Mouse (Mus musculus): ENCODE data around the gene Mcoln2. TPM values are rescaled to one million over a fixed set of nuclear protein-coding genes. Genes with fewer than 3 reads are reported as not detected.

Gene Mcoln2
- polyA plus RNA-seq, 1 experiment from 2014 or later: 0.18 TPM

DNA sequence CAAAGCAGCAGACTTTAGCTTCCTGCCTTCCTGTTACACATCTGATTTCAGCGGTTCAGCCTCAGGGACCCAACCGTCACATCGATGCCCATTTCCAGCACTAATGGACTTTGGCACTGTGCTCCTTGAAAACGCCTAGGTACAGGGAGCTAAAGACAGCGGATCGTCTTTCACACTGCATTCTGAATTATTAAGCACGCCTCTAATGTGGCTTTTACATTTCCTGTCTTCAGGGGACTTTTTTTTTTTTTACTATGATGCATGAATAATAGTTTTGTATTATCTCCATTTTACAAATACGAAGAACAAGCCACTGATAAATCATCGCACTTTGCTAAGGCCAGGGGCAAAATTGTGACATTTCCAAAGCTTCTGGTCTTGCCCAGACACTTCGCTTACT lies 36.4 kb downstream of the Mcoln2 start:
- no peak overlapping the region for H3K4me2 ChIP-seq (ENCODE audit: low read length)
- H3K27ac ChIP-seq (ENCODE audit: low read length): no peak overlapping the region
- H3K9ac ChIP-seq (ENCODE audit: low read depth, low read length): no peak overlapping the region
- no peak overlapping the region for H3K4me3 ChIP-seq (ENCODE audit: low read depth, low read length)
- H3K9me3 ChIP-seq (replicated peaks; ENCODE audit: control insufficient read depth, low read length, poor library complexity, severe bottlenecking): no peaks in the 10 kb centered on the region
- no peaks in the 10 kb centered on the region; the same call in 1 of the 2 replicates for H3K27me3 ChIP-seq (ENCODE audit: control insufficient read depth, insufficient read depth, low read depth, low read length)
- no peaks in the 10 kb centered on the region for H3K36me3 ChIP-seq (ENCODE audit: control insufficient read depth, insufficient read depth, low read length)
- H3K4me1 ChIP-seq (ENCODE audit: control insufficient read depth, insufficient read depth, low read length): peaks cover 3% of the 10 kb centered on the region; the same call in 1 of the 2 replicates
- no peak for ATAC-seq
- 63% methylated on average over 10 of the region's 10 CpGs for WGBS

DNA sequence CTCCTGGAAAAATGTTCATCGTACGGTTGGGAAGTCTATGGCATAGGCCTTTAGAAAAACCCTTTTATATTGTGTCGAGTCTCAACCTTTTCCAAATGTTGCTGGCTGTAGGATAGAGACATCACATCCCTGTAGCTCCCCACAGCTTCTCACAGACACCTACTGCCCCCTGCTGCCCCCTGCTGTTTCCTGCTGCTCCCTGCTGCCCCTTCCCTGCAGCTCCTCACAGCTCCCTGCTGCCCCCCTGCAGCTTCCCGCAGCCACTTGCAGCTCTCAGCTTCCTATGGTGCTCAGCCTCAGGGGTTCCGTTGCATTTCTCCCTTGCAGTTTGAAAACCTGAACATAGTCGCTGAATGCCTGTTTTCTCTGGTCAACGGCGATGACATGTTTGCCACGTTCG lies 40.3 kb downstream of the Mcoln2 start:
- Histone ChIP-seq H3K4me3 (ENCODE audit: low read depth, low read length) (no peak overlapping the region), H3K27ac (ENCODE audit: low read length) (no peak overlapping the region), H3K36me3 (ENCODE audit: control insufficient read depth, insufficient read depth, low read length) (no peaks in the 10 kb centered on the region), H3K9ac (ENCODE audit: low read depth, low read length) (no peak overlapping the region), H3K4me2 (ENCODE audit: low read length) (no peak overlapping the region), H3K9me3 (replicated peaks; ENCODE audit: control insufficient read depth, low read length, poor library complexity, severe bottlenecking) (no peaks in the 10 kb centered on the region), H3K4me1 (ENCODE audit: control insufficient read depth, insufficient read depth, low read length) (peaks cover 3% of the 10 kb centered on the region; the same call in 1 of the 2 replicates), H3K27me3 (ENCODE audit: control insufficient read depth, insufficient read depth, low read depth, low read length) (no peaks in the 10 kb centered on the region)
- ATAC-seq: no peak
- WGBS: 58% methylated on average over 10 of the region's 10 CpGs

DNA sequence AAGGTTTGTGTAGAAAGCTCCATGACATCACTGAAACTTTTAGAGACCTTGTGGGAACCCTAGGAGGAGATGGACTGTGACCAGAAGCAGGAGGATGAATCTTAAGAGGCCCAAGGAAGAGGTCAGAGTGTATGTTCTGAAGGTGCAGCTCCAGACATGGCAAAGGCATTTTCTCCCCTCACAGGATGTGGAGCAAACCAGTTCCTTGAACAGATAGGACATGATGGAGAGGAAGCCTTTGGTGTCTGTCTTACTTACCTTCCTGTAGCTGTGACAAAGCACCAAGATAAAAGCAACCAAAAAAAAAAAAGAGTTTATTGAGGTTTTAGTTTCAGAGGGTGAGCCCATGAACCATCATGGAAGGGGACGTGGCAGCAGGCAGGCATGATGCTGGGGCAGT lies 42.9 kb downstream of the Mcoln2 start:
- Histone ChIP-seq H3K9me3 (replicated peaks; ENCODE audit: control insufficient read depth, low read length, poor library complexity, severe bottlenecking) (no peaks in the 10 kb centered on the region), H3K27me3 (ENCODE audit: control insufficient read depth, insufficient read depth, low read depth, low read length) (no peaks in the 10 kb centered on the region), H3K4me2 (ENCODE audit: low read length) (no peak overlapping the region), H3K4me1 (ENCODE audit: control insufficient read depth, insufficient read depth, low read length) (no peaks in the 10 kb centered on the region), H3K4me3 (ENCODE audit: low read depth, low read length) (no peak overlapping the region), H3K27ac (ENCODE audit: low read length) (no peak overlapping the region), H3K36me3 (ENCODE audit: control insufficient read depth, insufficient read depth, low read length) (no peaks in the 10 kb centered on the region), H3K9ac (ENCODE audit: low read depth, low read length) (no peak overlapping the region)
- ATAC-seq: no peak
- 91% methylated on average over 1 of the region's 1 CpGs for WGBS

DNA sequence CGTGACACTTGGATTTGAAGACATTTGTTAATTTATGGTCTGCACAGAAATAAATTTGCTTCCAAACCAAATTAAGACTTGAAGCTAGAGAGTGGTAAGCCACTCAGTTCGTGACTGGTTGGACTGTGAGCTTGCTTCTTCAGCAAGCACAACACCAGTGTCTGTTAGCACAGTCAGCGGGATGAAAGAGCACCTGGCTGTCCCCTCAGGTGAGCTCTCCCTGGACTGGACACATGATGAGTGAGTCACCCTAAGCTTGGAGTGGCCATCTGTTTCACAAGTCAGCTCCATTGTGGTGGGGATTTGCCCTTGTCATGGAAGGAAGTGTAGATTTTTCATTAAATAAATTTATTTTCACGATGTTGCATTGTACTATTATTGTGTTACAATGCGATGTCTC lies 45.5 kb downstream of the Mcoln2 start:
- no peak overlapping the region for H3K4me2 ChIP-seq (ENCODE audit: low read length)
- no peak overlapping the region for H3K9ac ChIP-seq (ENCODE audit: low read depth, low read length)
- no peaks in the 10 kb centered on the region for H3K9me3 ChIP-seq (replicated peaks; ENCODE audit: control insufficient read depth, low read length, poor library complexity, severe bottlenecking)
- H3K36me3 ChIP-seq (ENCODE audit: control insufficient read depth, insufficient read depth, low read length): no peaks in the 10 kb centered on the region
- no peak overlapping the region for H3K27ac ChIP-seq (ENCODE audit: low read length)
- ATAC-seq: no peak
- H3K4me1 ChIP-seq (ENCODE audit: control insufficient read depth, insufficient read depth, low read length): no peaks in the 10 kb centered on the region
- H3K27me3 ChIP-seq (ENCODE audit: control insufficient read depth, insufficient read depth, low read depth, low read length): no peaks in the 10 kb centered on the region
- WGBS: 93% methylated on average over 5 of the region's 5 CpGs
- H3K4me3 ChIP-seq (ENCODE audit: low read depth, low read length): no peak overlapping the region

DNA sequence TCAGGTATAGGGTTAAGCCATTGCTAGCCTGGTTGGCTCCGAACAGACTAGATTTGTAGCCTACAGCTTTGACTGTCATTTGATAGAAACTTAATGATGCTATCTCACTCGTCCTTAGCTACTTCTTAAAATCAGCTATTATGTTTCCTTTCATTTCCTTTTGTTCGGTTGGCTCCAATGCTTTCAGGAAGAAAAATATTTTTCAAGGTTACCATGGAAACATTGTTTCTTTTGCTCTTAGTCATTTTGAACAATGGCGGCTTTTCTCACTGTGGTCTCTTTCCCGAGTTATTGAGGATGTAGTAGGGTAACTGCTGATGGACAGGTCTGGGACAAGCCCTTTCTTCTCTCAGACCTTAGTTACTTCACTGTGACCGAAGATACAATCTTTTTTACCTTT lies 46.7 kb downstream of the Mcoln2 start:
- Histone ChIP-seq H3K36me3 (ENCODE audit: control insufficient read depth, insufficient read depth, low read length) (no peaks in the 10 kb centered on the region), H3K4me1 (ENCODE audit: control insufficient read depth, insufficient read depth, low read length) (no peaks in the 10 kb centered on the region), H3K27ac (ENCODE audit: low read length) (no peak overlapping the region), H3K4me3 (ENCODE audit: low read depth, low read length) (no peak overlapping the region), H3K9me3 (replicated peaks; ENCODE audit: control insufficient read depth, low read length, poor library complexity, severe bottlenecking) (no peaks in the 10 kb centered on the region), H3K9ac (ENCODE audit: low read depth, low read length) (no peak overlapping the region), H3K4me2 (ENCODE audit: low read length) (no peak overlapping the region), H3K27me3 (ENCODE audit: control insufficient read depth, insufficient read depth, low read depth, low read length) (no peaks in the 10 kb centered on the region)
- WGBS: 30% methylated on average over 6 of the region's 6 CpGs
- peak; percentile 40; the same call in 1 of the 2 replicates for ATAC-seq

DNA sequence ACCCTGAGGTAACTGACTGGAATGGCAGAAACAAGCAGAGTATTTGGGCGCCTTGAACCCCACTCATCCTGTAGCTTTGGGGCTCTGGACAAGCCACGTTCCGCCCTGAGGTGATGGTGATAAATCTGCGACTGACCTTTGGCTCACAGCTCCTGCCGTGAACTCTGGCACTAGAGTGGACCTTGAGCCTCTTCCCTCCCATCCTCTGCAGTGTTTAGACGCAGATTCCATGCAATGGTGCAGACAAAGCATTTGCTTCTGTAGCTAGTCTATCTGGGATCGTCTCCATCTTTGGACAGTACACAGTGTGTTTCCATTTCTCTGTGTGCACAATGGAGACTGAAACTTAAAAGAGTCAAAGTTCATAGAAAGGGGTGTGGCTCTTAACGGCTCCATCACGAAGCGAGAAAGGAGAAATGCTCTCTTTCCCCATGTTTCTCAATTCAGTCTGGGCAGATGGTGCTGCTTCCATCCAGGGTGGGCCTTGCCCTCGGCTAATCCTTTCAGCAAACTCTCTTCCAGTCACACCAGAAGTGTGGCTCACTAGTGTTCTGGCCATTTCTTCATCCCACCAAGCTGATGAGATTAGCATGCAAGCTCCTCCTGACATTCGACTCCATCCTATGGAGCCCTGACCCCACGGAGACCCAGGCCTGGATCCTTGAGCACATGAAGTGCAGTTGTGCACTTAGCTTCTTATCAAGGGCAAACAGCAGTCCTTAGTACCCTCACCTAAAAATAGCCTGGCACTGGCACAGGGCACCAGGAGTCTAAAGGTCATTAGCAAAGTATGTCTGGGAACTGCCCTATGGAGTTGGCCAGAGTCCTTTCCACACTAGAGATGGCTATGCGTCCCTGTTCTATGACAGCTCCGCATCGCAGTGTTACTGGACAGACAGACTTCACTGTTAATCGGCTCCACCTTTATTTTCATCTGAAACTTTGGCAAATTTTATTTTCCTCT lies 47.4 kb downstream of the Mcoln2 start:
- H3K27me3 ChIP-seq (ENCODE audit: control insufficient read depth, insufficient read depth, low read depth, low read length): no peaks in the 10 kb centered on the region
- no peak overlapping the region for H3K27ac ChIP-seq (ENCODE audit: low read length)
- H3K4me1 ChIP-seq (ENCODE audit: control insufficient read depth, insufficient read depth, low read length): no peaks in the 10 kb centered on the region
- WGBS: 80% methylated on average over 17 of the region's 17 CpGs
- no peaks in the 10 kb centered on the region for H3K36me3 ChIP-seq (ENCODE audit: control insufficient read depth, insufficient read depth, low read length)
- ATAC-seq: peak; percentile 29; the same call in 1 of the 2 replicates
- no peaks in the 10 kb centered on the region for H3K9me3 ChIP-seq (replicated peaks; ENCODE audit: control insufficient read depth, low read length, poor library complexity, severe bottlenecking)
- no peak overlapping the region for H3K9ac ChIP-seq (ENCODE audit: low read depth, low read length)
- no peak overlapping the region for H3K4me3 ChIP-seq (ENCODE audit: low read depth, low read length)
- no peak overlapping the region for H3K4me2 ChIP-seq (ENCODE audit: low read length)

DNA sequence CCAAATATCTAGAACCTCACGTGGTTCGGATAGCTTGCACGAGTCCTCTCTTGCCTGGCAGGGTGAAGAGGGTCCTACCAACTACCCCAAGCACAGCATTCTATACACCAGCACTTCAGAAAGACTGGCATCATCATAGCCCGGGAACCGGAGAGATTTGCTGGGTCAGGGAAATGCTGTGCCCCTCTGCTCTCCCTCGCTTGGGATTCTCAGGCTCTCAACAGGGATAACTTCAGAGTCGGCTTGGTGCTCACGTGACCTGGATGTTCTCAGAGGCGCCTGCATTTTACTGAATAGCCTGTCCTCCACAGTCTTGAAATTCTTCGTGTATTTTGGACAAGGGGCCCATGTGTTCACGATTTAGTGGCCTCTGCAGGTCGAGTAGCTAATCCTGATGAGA lies 48.2 kb downstream of the Mcoln2 start:
- H3K9me3 ChIP-seq (replicated peaks; ENCODE audit: control insufficient read depth, low read length, poor library complexity, severe bottlenecking): no peaks in the 10 kb centered on the region
- no peaks in the 10 kb centered on the region for H3K36me3 ChIP-seq (ENCODE audit: control insufficient read depth, insufficient read depth, low read length)
- 88% methylated on average over 12 of the region's 12 CpGs for WGBS
- no peaks in the 10 kb centered on the region for H3K4me1 ChIP-seq (ENCODE audit: control insufficient read depth, insufficient read depth, low read length)
- H3K4me3 ChIP-seq (ENCODE audit: low read depth, low read length): no peak overlapping the region
- no peak overlapping the region for H3K9ac ChIP-seq (ENCODE audit: low read depth, low read length)
- H3K27ac ChIP-seq (ENCODE audit: low read length): no peak overlapping the region
- no peak overlapping the region for H3K4me2 ChIP-seq (ENCODE audit: low read length)
- H3K27me3 ChIP-seq (ENCODE audit: control insufficient read depth, insufficient read depth, low read depth, low read length): no peaks in the 10 kb centered on the region
- no peak for ATAC-seq

DNA sequence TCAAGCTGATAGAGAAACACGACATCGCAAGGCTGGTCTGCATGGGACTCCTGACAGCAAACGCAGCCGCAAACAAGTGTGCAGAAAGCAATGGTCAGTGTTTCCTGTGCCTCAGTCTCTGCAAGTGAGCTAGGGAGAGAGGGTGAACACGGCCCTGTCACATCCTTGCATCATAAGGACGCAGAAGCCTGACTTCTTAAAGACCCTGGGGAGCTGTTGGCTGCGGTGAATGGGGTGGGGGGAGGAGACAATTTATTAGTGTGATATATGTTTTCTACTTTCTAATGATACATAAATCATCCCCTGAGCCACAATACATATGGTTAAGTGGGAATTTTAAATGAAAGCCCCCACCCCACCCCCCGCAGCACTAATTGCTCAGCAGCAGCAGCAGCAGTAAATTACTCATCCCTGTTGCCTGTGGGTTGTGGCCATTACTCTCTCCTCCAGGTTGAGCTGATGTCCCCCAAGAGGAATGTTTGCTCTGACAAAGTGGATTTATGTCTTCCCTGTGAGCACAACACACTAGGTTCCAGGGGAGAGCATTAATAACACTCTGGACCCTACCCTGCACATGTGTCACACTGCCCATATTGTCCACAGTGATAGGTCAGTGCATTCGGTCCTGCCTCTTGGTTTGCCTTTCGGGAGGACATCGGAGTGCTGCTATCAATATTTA lies 49.3 kb downstream of the Mcoln2 start:
- Histone ChIP-seq H3K9me3 (replicated peaks; ENCODE audit: control insufficient read depth, low read length, poor library complexity, severe bottlenecking) (no peaks in the 10 kb centered on the region), H3K9ac (ENCODE audit: low read depth, low read length) (no peak overlapping the region), H3K27me3 (ENCODE audit: control insufficient read depth, insufficient read depth, low read depth, low read length) (no peaks in the 10 kb centered on the region), H3K4me2 (ENCODE audit: low read length) (no peak overlapping the region), H3K4me3 (ENCODE audit: low read depth, low read length) (no peak overlapping the region), H3K27ac (ENCODE audit: low read length) (no peak overlapping the region), H3K36me3 (ENCODE audit: control insufficient read depth, insufficient read depth, low read length) (no peaks in the 10 kb centered on the region), H3K4me1 (ENCODE audit: control insufficient read depth, insufficient read depth, low read length) (no peaks in the 10 kb centered on the region)
- 72% methylated on average over 11 of the region's 11 CpGs for WGBS
- no peak for ATAC-seq

DNA sequence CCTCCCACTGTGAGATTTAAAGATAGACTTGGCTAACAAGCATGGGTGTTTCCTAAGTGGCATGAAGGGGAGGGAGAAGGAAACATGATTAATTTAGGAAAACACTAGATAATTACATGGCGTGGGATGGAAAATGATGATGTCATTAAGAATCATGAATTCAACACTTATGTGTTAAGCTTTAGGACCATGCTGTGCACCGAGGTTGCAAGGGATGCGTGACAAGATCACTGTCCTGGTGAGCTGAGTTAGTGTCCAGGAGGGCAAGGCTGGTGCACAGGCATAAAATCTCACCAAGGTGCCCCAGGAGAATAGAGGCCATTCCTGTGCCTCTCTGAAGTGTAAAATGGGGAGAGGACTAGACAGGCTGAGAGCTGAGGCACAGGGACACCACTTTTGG lies 49.9 kb downstream of the Mcoln2 start:
- Histone ChIP-seq H3K4me1 (ENCODE audit: control insufficient read depth, insufficient read depth, low read length) (no peaks in the 10 kb centered on the region), H3K27ac (ENCODE audit: low read length) (no peak overlapping the region), H3K36me3 (ENCODE audit: control insufficient read depth, insufficient read depth, low read length) (no peaks in the 10 kb centered on the region), H3K4me2 (ENCODE audit: low read length) (no peak overlapping the region), H3K9ac (ENCODE audit: low read depth, low read length) (no peak overlapping the region), H3K9me3 (replicated peaks; ENCODE audit: control insufficient read depth, low read length, poor library complexity, severe bottlenecking) (no peaks in the 10 kb centered on the region), H3K4me3 (ENCODE audit: low read depth, low read length) (no peak overlapping the region), H3K27me3 (ENCODE audit: control insufficient read depth, insufficient read depth, low read depth, low read length) (no peaks in the 10 kb centered on the region)
- no peak for ATAC-seq
- 72% methylated on average over 3 of the region's 3 CpGs for WGBS

Measured in midbrain, embryonic 16.5 days (tissue).